10 mouse cellular contexts compared by ENCODE assay signal in genomic region chr7:98236686-98237359, GRCm38 (mm10). TPM values are rescaled to one million over a fixed set of nuclear protein-coding genes. Genes with fewer than 3 reads are reported as not detected.
A peak's percentile ranks its signal among the peaks of the same experiment; 100 is the strongest.
DNase-seq lines count a peak whose midpoint lies in the region; TF ChIP-seq lines count a peak whose summit lies in the region.
"Had no signal": no experiment of that assay in that cellular context is flagged by ENCODE, and none has a peak within 500 bp of the region (broad histone marks: within the 10 kb centered on the region; RNA-seq: fewer than 3 reads in every experiment).

No protein-coding gene starts in this region.

- WGBS in kidney, adult 2 months = 62% methylated on average over 3 of the region's 3 CpGs

- TF ChIP-seq POLR2A in brain, embryonic 14.5 days (IDR thresholded peaks at IDR 0.05; ENCODE audit: borderline replicate concordance, extremely low read depth, insufficient read depth, insufficient read length, poor library complexity, severe bottlenecking) = no peak
- TF ChIP-seq POLR2A in kidney, adult 2 months (IDR thresholded peaks at IDR 0.05; ENCODE audit: low read depth, low read length) = no peak

- no peaks in the 10 kb centered on the region for H3K36me3 ChIP-seq in kidney, adult 2 months (ENCODE audit: control insufficient read depth, insufficient read depth, low read length)

- DNase-seq in MN1 (ENCODE audit: low spot score) = peak; percentile 9
- peak; percentile 84 for DNase-seq in brain, embryonic 14.5 days (ENCODE audit: low read depth)
- peak; percentile 19 to 61 for DNase-seq in frontal cortex, postnatal 36 days (ENCODE audit: low spot score in 2 of 2)
- peak; percentile 46 to 53 for DNase-seq in layer of hippocampus, postnatal 36 days
- no peak for DNase-seq in kidney, adult 2 months
- DNase-seq in thymus, postnatal 14 days = no peak
- no peak for DNase-seq in ovary, postnatal 14 days (ENCODE audit: low spot score)
- DNase-seq: kidney, adult 11 months had no signal

- H3K27me3 ChIP-seq in kidney, adult 2 months (replicated peaks; ENCODE audit: control insufficient read depth, insufficient read depth, low read length) = no peaks in the 10 kb centered on the region
- H3K27me3 ChIP-seq: Patski had no signal

- no peaks in the 10 kb centered on the region for H3K4me1 ChIP-seq in kidney, adult 2 months (ENCODE audit: control insufficient read depth, insufficient read depth, low read length)

- no peak for TF ChIP-seq CTCF in brain, embryonic 14.5 days (IDR thresholded peaks at IDR 0.05; ENCODE audit: borderline replicate concordance, extremely low read depth, insufficient read depth, insufficient read length)
- TF ChIP-seq CTCF in kidney, adult 2 months (conservative IDR thresholded peaks at IDR 0.05; ENCODE audit: insufficient read depth, insufficient read length, low read depth, low read length) = no peak

- H3K27ac ChIP-seq in kidney, adult 2 months (ENCODE audit: insufficient read depth, low read depth, low read length) = no peak overlapping the region

- no peak overlapping the region for H3K4me3 ChIP-seq in kidney, adult 2 months (ENCODE audit: insufficient read depth, low read depth, low read length)

RNA-seq across cellular contexts. Expression of gene B3gnt6, which starts 37.5 kb away (rescaled TPM):
- 0.27 and 0.32 TPM in 2 replicates for polyA plus RNA-seq in brain, embryonic 14.5 days (2012; rRNA removed)
- under 1 TPM; 0.25 to 0.42 TPM for total RNA-seq in layer of hippocampus, postnatal 36 days (2021)
- polyA plus RNA-seq in kidney, adult 2 months (2012; rRNA removed) = 0.07 TPM in 1 of 2 replicates, not detected in the other
- polyA plus RNA-seq: embryonic facial prominence, embryonic 11.5 days had no signal

RNA-seq across cellular contexts. Expression of gene Capn5, which starts 58.7 kb away (rescaled TPM):
- polyA plus RNA-seq in brain, embryonic 14.5 days (2012; rRNA removed) = 20.1 and 25.7 TPM in 2 replicates
- total RNA-seq in layer of hippocampus, postnatal 36 days (2021) = 10 to 100 TPM; 48.6 to 48.8 TPM
- polyA plus RNA-seq in kidney, adult 2 months (2012; rRNA removed) = 13.8 and 14.6 TPM in 2 replicates

Comparison
In these comparisons a context has a peak if more than half of its experiments do, and no peak if none do; other contexts are left out.
1. DNase-seq: peak in MN1 (single experiment), brain, embryonic 14.5 days (single experiment), frontal cortex, postnatal 36 days (2 of 2) and layer of hippocampus, postnatal 36 days (2 of 2); none in kidney, adult 2 months (single experiment), thymus, postnatal 14 days (single experiment) and ovary, postnatal 14 days (single experiment).